Mouse (Mus musculus) megakaryocyte, embryonic 14.5 days (primary cell): ENCODE results near the gene Slx4. TPM values are rescaled to one million over a fixed set of nuclear protein-coding genes. Genes with fewer than 3 reads are reported as not detected.
"Not testable (repeated sequence)": the region's sequence is repeated elsewhere in the genome, so short reads cannot be mapped to it uniquely, and the experiment has no call there.

Experiments
- H3K27me3 ChIP-seq: replicated peaks from 2 replicates; pipeline ENCODE3; 2012; ENCODE audit warnings: inconsistent platforms
- H3K36me3 ChIP-seq: replicated peaks from 2 replicates; pipeline ENCODE3; 2012; ENCODE audit warnings: low read length, inconsistent platforms, mixed read lengths
- H3K4me1 ChIP-seq: 2 replicates; pipeline ENCODE4 v1.6.1; 2012; ENCODE audit warnings: inconsistent platforms
- H3K4me3 ChIP-seq: replicated peaks from 2 replicates; pipeline ENCODE3; 2012; ENCODE audit warnings: moderate library complexity, mild to moderate bottlenecking, inconsistent platforms
- H3K9me3 ChIP-seq: 2 replicates; pipeline ENCODE4 v1.6.1; 2012; ENCODE audit warnings: inconsistent platforms
- FLI1 ChIP-seq: IDR thresholded peaks from 2 replicates; pipeline ENCODE4 v1.6.1; 2012; ENCODE audit warnings: low read length, inconsistent platforms, mixed read lengths
- GATA1 ChIP-seq: IDR thresholded peaks from 3 replicates; pipeline ENCODE4 v1.6.1; 2012; ENCODE audit warnings: mixed read lengths, low read length, inconsistent platforms, borderline replicate concordance
- polyA plus RNA-seq: library from polyadenylated mRNA; stranded (reverse); fragments of >175 nt; gene quantifications from 2 replicates; pipeline ENCODE4 v1.2.3, GENCODE M21; 2012; ENCODE audit warnings: low replicate concordance; ENCODE audit not compliant: insufficient read depth

The Slx4 gene
- polyA plus RNA-seq, 1 experiment, result 15.6 TPM

DNA sequence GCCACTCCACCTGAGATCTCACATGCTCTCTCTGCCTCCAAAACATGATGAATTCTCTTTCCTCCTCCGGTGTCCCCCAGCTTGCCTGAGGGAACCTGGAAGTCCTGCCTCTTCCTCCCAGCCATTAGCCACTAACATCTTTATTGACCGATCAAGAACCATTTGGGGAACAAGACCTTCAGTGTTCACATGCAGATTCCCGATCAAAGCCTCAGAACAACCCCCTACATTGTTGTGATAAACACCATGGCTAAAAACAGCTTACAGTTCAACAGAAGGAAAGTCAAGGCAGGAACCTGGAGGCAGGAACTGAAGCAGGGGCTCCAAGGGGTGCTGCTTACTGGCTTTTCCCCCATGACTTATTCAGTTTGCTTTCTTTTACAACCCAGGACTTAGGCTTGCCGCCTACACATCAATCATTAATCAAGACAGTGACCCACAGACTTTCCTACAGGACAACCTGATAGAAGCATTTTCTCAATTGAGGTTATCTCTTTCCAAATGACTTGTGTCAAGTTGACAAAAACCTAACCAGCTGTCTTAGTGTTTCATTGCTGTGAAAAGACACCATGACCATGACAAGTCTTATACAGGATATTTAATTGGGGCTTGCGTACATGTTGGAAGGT is 10.6 kb upstream of the Slx4 start:
- no peak for TF ChIP-seq FLI1
- no peak for TF ChIP-seq GATA1
- Histone ChIP-seq H3K27me3 (peaks cover 3% of the 10 kb centered on the region), H3K36me3 (peaks cover 4% of the 10 kb centered on the region), H3K4me3 (no peak overlapping the region), H3K4me1 (peaks cover 10% of the 10 kb centered on the region), H3K9me3 (peaks cover 20% of the 10 kb centered on the region)

DNA sequence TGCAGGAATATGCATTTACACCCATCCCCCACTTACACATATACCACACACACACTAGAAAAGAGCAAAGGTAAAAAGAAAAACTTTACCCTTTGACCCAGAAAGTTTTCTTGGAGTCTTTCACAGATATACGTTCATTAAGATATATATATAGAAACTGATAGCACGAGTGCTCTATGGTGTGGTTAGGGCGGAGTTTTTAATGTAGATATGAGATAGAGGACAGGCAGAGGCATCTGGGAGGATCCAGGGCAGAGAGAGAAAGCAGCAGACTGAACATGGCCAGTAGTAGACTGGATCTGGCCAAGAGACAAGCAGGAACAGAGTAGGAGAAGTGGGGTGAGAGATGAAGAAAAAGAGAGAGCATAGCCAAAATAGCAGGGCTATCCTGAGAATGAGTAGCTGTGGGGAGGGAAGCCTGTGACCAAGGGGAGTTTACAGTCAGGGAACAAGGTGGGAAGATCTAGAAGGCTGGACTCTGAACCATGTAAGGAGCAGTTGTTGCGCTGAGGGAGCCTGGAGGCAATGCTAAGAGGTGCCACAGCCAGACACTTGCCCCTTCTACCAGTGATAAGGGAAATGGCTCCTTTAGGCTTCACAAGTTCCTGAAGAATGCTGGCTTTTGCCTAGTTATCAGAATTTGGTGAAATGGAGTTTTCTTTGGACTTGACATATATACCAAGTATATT is 9.5 kb upstream of the Slx4 start:
- H3K27me3 ChIP-seq, result no peaks in the 10 kb centered on the region
- peak overlapping the region; percentile 12 for H3K4me3 ChIP-seq
- peaks cover 29% of the 10 kb centered on the region for H3K9me3 ChIP-seq
- peaks cover 4% of the 10 kb centered on the region for H3K36me3 ChIP-seq
- TF ChIP-seq GATA1 (no peak), FLI1 (no peak)
- peaks cover 10% of the 10 kb centered on the region for H3K4me1 ChIP-seq

DNA sequence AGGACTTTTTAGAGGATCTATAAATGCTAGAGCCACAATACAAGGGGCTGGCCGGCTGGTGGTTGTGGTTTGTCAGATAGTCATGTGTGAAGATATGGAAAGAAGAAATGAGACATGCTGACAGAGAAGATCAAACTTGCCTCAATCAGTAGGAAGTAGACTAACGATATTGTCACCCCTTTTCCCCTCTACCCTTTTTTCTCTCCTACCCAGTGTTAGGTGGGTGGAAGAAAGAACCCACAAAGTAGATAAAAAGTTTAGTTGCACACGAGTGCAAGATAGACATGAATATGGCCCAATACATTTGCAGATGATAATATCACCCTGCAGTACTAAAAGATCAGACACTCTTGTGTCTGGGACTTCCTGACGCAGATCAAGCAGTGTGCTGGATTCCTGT is 15.2 kb downstream of the Slx4 start:
- TF ChIP-seq FLI1, result no peak
- TF ChIP-seq GATA1, result no peak
- Histone ChIP-seq H3K27me3 (no peaks in the 10 kb centered on the region), H3K9me3 (no peaks in the 10 kb centered on the region), H3K4me3 (no peak overlapping the region), H3K36me3 (peaks cover 96% of the 10 kb centered on the region), H3K4me1 (peaks cover 4% of the 10 kb centered on the region)

DNA sequence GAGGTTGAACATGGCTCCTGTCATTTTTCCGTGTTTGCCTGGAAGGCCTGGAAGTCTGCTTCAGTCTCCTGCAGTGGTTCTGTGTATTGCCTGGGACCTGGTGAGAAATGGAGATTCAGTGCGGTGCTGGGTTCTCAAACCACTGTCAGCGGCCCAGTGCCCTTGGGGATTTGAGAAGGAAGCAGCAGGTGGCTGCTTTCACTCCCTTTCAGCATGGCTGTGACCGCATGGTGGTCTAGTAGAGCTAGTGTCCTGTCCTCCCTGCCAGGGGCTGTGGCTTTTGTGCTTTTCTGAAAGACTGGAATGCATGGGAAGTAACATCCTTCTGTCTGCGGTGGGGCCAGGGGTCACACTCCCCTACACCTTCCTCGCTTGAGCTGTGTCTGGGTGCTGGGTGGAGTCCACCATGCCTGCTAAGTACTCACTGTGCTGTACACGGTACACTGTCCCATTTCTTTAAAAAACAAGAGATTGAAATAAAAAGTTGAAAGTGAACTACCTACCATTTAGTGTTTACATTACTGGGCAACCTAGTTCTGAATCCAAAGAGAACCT is 20.3 kb downstream of the Slx4 start:
- Histone ChIP-seq H3K4me3 (no peak overlapping the region), H3K9me3 (no peaks in the 10 kb centered on the region), H3K36me3 (peaks cover 99% of the 10 kb centered on the region), H3K27me3 (no peaks in the 10 kb centered on the region), H3K4me1 (peaks cover 43% of the 10 kb centered on the region)
- TF ChIP-seq GATA1 (no peak), FLI1 (no peak)

DNA sequence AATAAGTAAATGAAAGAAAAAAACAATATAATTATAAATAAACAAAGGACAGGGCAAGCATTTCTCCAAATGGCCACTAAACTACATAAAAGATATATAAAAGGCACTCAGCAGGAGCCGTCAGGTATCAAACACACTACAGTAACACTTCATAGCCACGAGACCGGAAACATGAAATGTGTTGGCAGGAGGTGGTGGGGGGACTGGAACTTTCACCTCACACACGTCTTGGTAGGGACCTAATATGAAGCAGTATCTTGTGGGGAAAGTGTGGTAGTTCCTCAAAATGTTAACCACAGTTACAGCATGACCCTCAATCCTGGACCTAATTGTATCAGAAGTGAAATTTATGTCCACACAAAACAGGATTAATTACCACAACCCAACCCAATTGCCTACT is 21.4 kb downstream of the Slx4 start:
- H3K4me3 ChIP-seq, result no peak overlapping the region
- H3K9me3 ChIP-seq, result no peaks in the 10 kb centered on the region
- H3K27me3 ChIP-seq, result no peaks in the 10 kb centered on the region
- H3K4me1 ChIP-seq, result peaks cover 53% of the 10 kb centered on the region
- TF ChIP-seq FLI1, result no peak
- no peak for TF ChIP-seq GATA1
- peaks cover 99% of the 10 kb centered on the region for H3K36me3 ChIP-seq

DNA sequence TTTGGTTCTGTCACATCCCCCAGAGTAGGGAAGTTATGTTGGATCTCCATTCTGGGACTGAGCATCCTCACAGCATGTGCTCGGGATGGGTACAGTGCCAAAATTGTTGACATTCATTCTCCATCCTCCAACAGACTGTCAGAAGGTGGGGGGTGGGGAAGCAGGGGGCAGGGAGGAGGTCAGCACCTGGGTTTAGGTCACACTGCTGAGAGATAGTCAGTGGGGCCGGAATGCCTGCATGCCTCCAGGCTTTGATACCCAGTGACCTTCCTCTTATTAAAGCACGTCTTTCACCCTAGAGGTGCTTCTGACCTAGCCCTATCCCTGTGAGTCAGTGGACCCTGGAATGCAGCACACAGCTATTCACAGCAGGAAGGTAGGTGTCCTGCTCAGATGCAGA is 26.9 kb downstream of the Slx4 start:
- Histone ChIP-seq H3K4me1 (peaks cover 69% of the 10 kb centered on the region), H3K27me3 (no peaks in the 10 kb centered on the region), H3K9me3 (no peaks in the 10 kb centered on the region), H3K4me3 (peak overlapping the region; percentile 89), H3K36me3 (peaks cover 49% of the 10 kb centered on the region)
- no peak for TF ChIP-seq GATA1
- no peak for TF ChIP-seq FLI1

DNA sequence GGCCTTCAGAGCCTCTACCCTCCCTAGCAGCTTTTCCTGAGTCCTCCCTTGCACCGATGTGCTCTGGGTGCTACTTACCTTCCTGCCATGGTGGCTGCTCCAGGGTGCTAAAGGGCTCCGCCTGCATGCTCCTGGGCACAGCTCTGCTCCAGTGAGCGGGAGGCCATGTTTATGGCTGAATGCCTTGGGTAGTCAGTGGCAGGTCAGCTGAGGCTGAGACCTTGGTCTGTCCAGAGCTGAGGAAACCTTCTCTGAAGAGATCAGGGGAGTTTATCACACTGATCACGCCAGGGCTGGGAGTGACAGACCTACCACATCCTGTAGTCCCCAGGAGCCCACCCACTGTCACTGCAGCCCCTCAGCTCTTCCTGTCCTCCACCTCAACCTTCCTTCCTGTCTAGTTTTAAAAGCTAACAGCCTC is 27.3 kb downstream of the Slx4 start, which contains the start of gene Nlrc3:
Nlrc3 (minus strand) TSS at position 382 of the 421 bp plus-strand sequence.
- H3K4me3 ChIP-seq, result peak within 1 kb of the TSS; percentile 89
- peaks cover 45% of the 10 kb centered on the region for H3K36me3 ChIP-seq
- no peaks in the 10 kb centered on the region for H3K9me3 ChIP-seq
- H3K4me1 ChIP-seq, result peaks cover 64% of the 10 kb centered on the region
- no peak for TF ChIP-seq FLI1
- TF ChIP-seq GATA1, result no peak
- H3K27me3 ChIP-seq, result no peaks in the 10 kb centered on the region

DNA sequence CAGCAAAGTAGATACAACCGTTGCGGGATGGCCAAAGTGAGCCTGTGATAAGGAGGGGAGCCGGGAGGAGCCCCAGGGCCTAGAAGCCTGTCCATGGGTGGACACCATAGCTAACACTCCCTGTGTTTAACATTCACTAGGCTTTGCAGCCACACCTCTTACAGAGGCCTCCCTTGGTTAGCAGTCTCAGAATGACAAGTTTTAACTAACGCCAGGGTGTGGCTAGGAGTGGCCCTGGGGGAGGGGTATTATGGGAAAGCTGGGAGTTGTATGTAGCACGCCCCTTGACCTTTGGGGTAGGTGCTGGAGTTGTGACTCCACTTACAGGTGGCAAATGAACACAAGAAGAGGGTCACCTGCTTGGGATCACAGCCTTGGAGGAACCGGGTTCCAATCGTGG is 27.9 kb downstream of the Slx4 start:
- Histone ChIP-seq H3K4me3 (peak overlapping the region; percentile 89), H3K27me3 (no peaks in the 10 kb centered on the region), H3K9me3 (no peaks in the 10 kb centered on the region), H3K4me1 (peaks cover 58% of the 10 kb centered on the region), H3K36me3 (peaks cover 39% of the 10 kb centered on the region)
- TF ChIP-seq FLI1 (no peak), GATA1 (no peak)

DNA sequence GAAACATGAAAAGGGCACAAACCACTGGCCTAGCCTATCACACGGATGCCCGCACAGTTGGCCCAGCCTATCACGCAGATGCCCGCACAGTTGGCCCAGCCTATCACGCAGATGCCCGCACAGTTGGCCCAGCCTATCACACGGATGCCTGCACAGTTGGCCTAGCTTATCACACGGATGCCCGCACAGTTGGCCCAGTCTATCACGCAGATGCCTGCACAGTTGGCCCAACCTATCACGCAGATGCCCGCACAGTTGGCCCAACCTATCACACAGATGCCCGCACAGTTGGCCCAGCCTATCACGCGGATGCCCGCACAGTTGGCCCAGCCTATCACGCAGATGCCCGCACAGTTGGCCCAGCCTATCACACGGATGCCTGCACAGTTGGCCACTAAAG is 29.1 kb downstream of the Slx4 start:
- peaks cover 27% of the 10 kb centered on the region for H3K36me3 ChIP-seq

DNA sequence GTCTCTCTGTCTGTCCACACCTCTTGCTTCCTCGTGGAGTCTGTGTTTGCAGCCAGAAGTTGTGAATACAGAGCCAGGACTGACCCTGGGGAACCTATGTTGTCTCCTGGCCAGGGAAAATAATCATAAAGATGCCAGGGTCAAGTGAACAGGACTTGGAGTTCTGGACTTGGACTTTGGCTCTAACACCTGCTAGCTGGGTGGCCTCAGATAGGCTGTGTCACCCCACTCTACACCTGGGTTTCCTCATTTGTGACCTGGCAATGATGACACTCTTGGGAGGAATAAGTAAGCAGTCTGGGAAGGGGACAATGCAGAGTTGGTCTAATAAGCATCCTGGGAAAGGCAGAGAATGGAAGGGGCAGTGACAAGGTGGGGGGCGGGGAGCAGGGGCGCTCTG is 38.0 kb downstream of the Slx4 start:
- Histone ChIP-seq H3K4me1 (peaks cover 36% of the 10 kb centered on the region), H3K9me3 (no peaks in the 10 kb centered on the region), H3K27me3 (peaks cover 6% of the 10 kb centered on the region), H3K4me3 (no peak overlapping the region), H3K36me3 (peaks cover 49% of the 10 kb centered on the region)
- no peak for TF ChIP-seq FLI1
- TF ChIP-seq GATA1, result no peak

More for the DNA sequence above, 29.1 kb downstream of the Slx4 start:
- peaks cover 52% of the 10 kb centered on the region for H3K4me1 ChIP-seq
- H3K4me3 ChIP-seq, H3K27me3 ChIP-seq, H3K9me3 ChIP-seq: not testable (repeated sequence)
